Mouse (Mus musculus) olfactory bulb, adult 2 months (tissue): ENCODE data around the gene Dph6.

Experiments used
- CTCF ChIP-seq: fragments of 200-500 bp; IDR thresholded peaks from 2 replicates; pipeline ENCODE4 v1.5.1; 2012; ENCODE audit warnings: low read depth, mild to moderate bottlenecking, low read length, moderate library complexity; ENCODE audit not compliant: insufficient read depth
- POLR2A ChIP-seq: fragments of 200-500 bp; IDR thresholded peaks from 2 replicates; pipeline ENCODE4 v1.6.1; 2012; ENCODE audit warnings: mild to moderate bottlenecking, low read depth, low read length, moderate library complexity; ENCODE audit not compliant: insufficient read depth

DNA sequence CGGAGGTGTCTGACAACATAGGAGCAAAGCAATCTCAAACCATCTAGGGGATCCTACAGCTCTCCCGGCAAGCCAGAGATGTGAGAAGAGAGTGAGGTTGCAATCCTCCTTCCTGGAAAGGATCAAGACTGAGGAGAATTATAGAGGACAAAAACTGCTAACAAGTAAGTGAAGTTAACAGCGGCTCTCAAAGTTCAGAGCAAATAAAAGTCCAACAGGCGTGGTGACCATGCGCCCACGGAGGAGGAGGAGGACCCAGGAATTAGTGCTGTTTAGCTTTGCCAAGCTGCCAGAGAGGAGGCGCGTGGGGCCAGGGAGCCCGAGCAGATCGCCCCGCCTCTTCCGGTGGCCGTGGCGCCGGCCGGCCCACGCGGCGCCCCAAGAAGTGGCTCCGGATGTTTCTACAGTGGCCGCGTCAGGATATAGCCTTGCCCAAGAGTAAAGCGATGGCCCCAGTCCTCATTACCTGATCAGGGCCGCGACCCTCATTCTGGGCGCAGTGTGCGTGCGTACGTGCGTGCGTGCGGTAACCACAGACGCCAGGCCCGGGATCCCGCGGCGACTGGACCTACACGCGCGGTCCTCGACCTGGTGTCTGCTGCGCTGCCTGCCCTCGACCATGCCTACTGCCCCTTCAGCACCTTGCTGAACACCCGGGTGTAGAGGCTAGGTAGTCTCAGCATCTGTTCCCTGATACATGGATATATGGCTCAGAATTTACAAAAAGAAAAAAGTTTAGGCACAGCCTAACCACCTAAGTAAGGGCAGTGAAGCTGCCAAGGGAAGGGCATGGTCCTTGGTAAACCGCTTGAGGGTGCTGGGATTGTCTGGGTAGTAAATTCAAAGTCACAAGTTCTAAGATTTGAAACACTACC, at the start of gene Dph6:
- TF ChIP-seq POLR2A (peak; percentile 80), CTCF (no peak)
